Mouse (Mus musculus) liver, adult 2 months (tissue): Measurements from ENCODE around the gene Arhgef25.

Source experiments
- CTCF ChIP-seq: fragments of 200-500 bp; IDR thresholded peaks from 2 replicates; pipeline ENCODE4 v1.5.1; 2011; ENCODE audit warnings: low read depth, low read length, control low read depth
- POLR2A ChIP-seq: fragments of 200-500 bp; IDR thresholded peaks from 2 replicates; pipeline ENCODE4 v1.6.1; 2011; ENCODE audit warnings: low read length, control low read depth; ENCODE audit not compliant: insufficient read depth; ENCODE audit errors: extremely low read depth

DNA sequence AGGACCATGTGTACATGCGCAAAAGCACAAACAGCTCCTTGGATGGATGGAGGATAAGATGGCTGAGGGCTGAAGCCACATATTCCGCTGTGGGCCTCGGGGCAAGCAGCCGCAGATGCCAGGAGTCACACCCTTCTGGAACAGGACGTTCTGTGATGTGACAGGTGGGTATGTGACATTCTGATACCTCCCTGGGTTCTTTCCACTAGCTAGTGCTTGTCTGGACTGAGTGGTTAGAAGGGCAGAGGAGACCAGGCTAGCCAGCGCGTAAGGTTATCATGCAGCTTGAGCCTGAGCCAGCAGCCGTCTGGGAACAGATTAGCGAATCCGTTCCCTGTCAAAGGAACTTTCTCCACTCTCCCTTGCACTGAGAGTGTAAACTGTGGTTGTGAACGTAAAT, 48.9 kb downstream of the Arhgef25 start:
- TF ChIP-seq CTCF (no peak), POLR2A (no peak)
